Mouse (Mus musculus) activated CD4-positive, CD25-positive, alpha-beta regulatory T cell, adult 4 months (primary cell): ENCODE data around the gene Plekhg1. TPM values are rescaled to one million over a fixed set of nuclear protein-coding genes. Genes with fewer than 3 reads are reported as not detected.

Experiments used
- ATAC-seq: one replicate; pipeline ENCODE4 v1.8.0; 2017
- polyA plus RNA-seq, 2 experiments: library from polyadenylated mRNA; unstranded; fragments of 100-300 nt; shearing (Covaris generic); gene quantifications; one replicate each; pipeline ENCODE4 v1.2.1; 2017

The Plekhg1 gene
- under 1 TPM in 1 of 2 experiments, not detected in 1; 0.28 TPM for polyA plus RNA-seq

DNA sequence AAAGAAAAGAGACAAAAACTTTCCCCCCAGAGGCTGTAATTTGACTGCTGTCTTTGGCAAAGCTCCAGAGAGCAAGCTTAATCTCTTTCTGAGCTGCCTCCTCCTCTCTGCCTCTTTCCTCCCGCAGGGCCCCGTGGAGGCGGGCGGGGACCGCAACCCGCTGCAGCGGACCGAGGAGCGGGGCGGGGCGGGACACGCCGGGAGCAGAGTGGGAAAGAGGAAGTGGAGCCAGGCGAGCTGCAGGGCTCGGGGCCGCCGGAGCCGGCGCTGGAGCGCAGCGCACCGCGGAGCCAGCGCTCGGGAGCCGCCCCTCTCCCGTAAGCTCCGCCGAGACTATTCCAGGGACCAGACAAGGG, at the start of gene Plekhg1:
TSS of gene Plekhg1 (plus strand) at position 217 of the 356 bp plus-strand sequence.
- no peak for ATAC-seq

DNA sequence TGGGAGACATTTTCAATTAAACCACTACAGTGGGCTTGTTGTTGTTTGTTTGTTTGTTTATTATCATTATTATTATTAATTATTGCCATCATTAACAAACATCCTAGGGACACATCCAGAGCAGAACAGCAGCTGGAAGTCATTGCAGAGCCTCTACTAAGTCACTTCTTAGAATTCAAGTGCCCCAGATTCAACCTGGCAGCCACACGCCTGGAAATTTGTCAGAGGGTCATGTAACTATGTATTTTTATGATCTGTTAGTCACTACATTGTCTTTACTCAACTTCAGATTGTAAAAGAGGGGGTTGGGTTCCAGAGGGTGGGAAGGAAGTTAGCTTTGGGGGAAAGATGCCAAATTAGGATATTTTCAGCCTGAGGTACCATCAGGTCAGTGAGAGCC, 47.4 kb upstream of the Plekhg1 start:
- no peak for ATAC-seq

DNA sequence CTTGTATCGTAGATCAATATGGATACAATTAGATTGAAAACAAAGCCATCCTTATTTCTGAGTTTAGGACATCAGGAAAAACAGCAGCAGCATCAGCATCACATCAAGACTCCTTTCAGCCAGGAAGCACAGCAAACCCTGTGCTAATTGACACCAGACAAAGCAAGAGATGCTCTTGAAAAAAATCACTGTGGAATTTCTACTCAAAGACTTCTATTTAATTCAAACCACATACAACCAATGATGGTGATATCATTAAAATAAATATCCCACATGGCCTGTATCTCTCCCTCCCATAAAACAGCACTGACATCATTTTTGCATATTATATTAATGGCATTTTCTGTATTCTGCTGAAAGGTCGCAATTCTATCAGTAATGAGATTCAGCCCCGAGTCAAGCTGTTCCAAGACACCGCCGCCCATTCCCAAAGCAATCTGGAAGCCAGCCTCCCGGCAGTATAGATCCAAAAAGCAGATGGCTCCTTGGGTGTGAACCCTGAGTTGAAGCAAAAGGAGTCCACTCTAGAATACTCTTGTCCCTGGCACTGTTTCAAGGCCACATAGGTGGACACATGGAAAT, 46.4 kb upstream of the Plekhg1 start:
- no peak for ATAC-seq

DNA sequence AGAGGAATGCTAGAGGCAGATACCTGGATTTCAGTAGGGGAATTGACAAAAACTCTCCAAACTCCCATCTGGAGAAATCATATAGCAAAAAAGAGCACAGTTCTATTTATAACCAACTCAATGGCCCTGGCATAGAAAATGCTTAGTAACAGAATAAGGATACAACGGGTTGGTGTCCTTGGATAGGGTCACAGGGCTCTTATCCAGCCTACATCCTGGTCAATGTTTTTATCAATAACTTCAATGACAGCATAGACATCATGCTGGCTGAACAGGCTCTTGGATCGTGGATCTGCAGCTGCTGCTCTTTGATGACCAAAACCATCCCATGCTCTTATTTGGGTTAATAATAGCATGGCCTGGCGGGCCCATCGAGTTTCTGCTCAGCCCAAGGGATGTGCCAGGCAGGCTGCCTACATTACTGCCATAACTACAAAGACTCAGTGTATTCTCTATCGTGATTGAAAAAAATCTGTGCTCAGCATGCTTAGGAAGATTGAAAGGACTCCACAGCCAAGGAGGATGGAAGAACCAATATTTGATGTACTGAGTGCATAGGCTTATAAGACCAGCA, 44.7 kb upstream of the Plekhg1 start:
- ATAC-seq, result no peak

DNA sequence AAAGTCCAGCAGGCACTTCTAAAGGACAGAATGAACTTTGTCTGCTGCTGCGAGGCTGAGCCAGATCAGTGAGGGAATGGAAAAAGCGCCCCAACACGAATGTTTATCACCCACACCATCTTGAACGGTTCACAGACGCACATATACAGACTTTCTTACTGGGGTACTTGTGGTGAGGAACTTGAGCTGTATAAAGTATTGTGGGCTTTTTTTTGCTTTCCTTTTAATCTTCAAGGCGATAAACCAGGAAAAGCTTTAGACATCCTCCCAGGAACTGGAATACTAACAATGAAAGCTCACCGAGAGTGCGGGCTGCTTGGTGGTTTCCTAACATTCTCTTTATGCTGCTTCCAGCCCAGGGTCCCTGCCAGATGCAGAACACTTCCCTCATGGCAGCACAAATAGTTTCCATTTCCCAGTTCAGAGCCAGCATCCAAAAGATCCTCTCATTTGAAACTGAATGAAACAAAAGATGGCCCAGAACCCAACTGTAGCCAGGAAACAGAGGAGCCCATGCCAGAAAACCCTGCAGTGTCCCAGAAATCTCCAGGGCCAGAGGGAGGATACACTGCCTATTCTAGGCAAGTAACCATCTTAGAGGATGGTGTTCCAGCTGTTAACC, 43.3 kb upstream of the Plekhg1 start:
- ATAC-seq, result no peak

DNA sequence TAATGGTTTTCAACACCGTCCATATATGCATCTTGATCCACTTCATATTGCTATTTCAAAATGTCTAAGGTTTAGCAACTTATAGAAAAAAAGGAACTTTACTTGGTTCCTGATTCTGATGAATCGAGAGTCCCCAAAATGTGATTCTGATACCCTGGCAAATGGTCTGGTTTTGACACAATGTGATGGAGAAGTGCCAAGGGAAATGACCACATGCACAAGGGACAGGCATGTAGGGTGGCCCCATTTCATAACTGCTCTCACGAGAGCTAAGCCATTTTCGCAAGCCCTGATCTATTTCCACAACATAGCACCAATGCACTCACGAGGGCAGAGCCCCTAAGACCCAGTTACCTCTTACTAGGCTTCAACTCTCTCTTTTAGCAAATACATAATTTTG, 42.7 kb upstream of the Plekhg1 start:
- ATAC-seq, result no peak

DNA sequence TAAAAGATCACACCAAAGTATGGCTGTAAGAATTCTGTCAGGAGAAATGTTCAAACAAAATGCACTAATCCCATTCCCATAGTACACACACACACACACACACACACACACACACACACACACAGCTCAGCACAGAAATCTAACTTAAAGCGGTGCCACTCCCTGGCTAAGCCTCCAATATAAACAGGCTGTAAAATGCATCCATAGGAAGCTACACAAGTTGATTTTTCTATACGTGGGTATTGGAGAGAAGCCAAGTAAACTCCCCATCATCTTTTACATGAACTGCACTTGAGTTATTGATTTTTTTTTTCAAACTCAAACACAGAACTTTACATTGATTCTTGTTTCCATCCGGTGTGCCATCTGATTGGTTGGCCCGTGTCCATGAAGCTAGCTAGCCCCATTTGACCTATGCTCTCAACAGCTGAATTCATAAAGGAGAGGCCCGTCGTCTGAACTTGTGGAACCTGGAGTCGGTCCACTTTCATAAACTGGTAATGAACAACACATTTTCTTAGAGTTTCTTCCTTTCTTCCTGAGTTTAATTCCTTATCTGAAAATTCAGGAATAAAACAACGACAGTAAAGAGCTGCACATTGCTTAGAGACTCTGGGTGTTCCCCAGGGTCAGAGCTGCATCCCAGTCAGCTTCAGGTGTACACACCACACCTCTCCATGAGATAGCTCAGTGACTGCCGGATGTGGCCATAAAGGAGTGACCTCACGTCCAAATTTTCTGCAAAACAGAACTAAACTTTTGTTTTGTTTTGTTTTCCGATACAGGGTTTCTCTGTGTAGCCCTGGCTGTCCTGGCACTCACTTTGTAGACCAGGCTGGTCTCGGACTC, 39.7 kb upstream of the Plekhg1 start:
- no peak for ATAC-seq

DNA sequence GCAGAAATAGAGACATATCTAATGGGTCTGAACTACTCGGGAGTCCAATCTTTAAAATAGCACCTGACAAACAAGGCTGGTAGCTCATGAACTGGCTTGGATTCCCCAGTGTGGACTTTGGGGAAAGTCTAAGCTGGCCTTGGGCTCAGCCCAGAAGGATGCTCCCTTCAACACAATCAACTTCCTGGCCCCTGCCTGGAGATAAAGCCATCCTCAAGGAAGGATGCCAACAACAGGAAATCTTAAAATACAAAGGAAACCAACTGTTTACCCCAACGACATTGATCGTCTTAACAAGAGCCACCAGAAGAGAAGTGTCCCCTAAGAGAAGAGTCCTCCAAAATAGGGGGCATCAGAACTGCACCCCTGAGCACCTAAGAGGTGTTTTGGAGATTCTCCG, 38.3 kb upstream of the Plekhg1 start:
- ATAC-seq, result no peak

DNA sequence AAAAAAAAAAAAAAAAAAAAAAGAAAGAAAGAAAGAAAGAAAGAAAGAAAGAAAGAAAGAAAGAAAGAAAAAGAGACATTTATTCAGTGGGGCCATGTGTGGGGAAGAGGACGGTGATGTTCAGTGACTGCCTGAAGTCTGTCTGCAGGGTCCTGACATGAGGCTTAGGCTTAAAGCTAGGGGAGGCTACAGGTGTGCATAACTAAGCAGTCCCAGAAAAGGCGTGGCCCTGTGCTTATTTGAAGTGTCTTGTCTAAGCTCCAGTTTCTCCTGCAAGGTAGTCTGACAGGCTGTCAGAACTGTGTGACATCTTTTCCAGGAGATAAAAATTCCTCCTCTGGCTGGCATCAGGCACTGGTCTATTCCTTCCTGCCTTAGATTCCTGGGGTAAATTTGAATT, 37.6 kb upstream of the Plekhg1 start:
- ATAC-seq, result no peak

DNA sequence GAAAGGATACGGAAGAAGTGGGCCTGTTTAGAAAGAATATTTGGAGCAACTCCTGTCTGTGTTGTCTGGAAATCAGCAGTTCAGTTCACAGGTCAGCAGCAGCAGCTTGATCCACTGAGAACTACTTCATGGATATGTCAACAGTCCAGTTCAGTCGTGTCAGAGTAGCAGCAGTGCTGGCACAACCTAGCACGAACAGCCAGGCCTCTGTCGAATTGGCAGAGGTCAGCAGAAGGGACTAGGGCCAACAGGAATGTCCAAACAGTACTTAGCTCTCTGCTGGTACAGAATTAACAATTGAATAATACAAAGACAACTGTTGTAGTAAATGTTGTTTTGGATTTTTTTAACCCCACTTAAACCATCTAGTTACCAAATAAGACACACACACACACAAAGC, 33.9 kb upstream of the Plekhg1 start:
- no peak for ATAC-seq

DNA sequence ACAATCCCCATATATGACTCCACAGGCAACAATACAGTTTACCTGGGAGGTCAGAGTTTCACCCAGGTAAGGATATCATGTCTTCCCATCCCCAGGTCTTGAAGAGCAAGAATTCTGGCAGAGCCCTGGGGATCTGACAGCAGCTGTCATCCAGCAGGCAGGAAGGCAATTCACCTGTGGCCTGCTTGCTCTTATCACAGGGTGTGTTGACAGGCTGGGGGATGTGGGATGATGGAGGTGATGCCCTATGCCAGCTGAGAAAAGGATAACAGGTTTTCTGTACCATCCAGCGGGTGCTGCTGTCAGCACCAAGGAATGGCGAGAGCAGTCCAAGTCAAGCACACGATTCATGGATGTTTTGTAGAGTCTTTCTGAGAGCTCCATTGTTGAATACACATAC, 30.1 kb upstream of the Plekhg1 start:
- ATAC-seq, result no peak

DNA sequence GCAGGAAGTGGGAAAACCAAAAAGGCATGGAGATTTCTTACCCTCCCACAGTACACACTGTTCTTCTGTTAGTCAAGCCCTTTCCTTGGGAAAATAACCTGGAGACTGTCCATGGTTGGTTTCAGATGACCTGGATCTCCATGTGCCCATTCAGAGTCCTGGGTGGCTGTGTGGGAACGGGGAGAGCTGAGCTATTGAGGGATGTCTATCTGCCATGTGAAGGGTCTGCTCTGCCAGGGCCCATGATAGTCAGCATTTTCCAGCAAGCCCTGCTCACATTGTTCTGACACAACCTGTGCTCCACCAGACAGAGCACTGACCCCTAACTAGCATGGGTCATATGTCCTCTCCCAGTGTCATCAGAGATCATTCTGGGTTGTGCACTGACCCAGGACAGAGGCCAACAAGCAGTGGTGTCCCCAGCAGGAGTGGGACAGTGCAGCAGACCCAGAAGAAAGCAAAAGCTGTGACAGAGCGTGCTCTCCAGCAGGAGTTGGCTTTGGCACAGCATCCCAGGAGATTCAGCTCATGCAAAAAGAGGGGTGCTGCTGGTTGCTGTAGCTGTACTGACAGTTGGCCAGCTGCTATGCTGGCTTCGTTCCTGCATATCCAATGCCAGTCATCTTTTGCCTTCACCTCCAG, 24.7 kb upstream of the Plekhg1 start:
- no peak for ATAC-seq

DNA sequence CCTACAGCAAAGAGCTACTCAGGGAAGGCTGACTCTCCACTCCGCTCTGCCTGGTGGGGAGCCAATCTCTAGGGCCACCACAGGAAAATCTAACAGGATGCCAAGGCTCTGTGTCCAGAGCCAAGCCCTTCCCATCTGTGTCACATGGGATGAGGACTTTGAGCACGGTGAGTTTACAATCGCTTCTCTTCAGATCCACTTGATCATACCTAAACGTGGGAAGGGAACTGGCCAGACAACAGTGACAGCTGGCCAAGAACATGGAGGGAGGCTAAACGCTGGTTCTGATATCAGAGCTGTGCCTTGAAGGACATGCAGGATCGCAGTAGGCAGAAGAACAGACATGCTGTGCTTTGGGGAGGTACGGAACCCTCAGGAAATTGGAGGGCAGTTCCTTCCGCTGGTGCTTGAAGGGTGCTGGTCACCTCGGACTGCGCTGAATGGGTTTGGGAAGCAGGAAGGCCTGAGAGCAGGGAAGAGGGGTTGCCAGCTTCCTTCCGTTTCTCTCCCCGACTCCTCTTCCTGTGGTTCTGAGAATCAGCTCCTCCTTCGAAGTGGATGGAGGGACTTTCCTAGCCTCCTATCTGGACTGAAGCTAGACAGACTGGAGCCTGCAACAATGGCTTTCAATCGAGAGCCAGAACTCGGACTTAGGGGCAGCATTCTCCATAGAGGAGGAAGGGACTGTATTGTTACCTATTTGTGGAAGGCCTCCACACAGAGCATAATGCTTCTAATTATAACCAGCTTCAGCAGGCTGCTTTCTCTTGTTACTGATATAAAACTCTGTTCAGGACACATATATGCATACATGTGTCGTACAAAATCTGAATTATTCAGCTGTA, 21.9 kb upstream of the Plekhg1 start:
- ATAC-seq, result no peak

DNA sequence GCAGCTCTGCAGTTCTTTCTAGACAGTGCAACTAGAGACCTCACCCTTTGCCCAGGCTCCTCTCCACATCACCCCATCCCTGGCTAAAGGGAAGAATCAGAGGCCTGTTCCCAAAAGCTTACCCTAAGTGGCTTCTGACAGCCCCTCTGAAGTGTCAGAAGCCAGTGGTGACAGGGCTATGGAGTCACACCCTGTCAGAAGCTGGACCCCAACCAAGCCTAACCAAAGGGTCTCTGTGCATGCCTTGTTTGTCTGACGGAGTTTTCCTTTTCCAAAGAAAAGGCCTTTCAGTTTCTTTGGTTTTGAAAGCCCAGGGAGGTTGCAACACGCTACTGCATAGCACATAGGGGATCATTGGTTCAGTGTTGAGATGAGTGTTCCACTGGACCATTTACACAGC, 19.9 kb upstream of the Plekhg1 start:
- no peak for ATAC-seq

DNA sequence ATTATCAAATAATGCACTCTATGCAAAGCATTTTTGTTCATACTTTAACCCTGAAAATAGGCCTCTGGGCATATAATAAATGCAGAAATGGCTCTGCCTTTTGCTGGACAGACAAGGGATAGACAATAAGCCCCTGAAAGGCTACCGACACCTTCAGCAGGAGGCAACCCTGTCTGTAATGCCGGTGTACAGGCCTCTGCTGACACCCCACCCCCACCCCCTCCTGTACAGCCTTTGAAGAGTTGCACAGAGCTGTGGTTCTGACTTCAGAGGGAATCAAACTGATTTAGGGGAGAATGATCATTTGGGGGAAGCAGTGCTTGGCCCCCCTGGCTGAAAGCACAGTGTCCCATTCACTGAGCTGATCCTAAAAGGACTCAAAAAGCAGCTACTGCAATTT, 17.8 kb upstream of the Plekhg1 start:
- ATAC-seq, result no peak

DNA sequence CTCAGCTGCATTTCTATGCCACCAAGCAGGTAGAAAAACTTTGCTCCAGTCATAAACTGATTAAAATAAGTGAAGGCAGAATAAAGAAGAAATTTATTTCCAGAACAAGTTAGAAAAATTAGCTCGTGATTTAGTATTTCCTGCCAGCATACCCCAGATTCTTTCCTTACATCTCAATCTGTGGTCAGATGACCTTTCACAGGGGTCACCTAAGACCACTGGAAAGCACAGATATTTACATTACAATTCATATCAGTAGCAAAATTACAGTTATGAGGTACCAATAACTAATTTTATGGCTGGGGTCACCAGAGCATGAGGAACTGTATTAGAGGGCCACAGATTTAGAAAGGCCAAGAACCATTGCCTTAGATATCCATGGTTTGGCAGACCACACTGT, 15.5 kb upstream of the Plekhg1 start:
- ATAC-seq, result no peak

DNA sequence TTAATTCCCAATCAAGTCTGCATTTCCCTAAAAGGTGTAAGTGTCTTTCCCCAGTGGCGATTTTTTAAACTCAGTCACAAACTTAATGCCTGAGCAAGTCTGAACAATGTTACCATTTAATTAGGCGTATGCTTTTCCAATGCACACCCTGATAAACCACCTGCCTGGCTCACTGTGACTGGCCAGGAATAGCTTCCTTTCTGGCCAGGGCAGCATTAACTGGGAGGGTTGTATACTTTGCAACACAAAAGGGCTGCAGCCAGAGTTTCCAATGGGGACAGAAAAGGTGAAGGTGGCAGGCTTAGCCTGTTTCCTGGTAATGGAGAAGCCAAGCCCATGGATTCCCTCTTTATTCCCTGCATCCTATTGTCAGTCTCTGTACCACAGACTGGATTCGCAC, 10.5 kb upstream of the Plekhg1 start:
- ATAC-seq, result no peak

DNA sequence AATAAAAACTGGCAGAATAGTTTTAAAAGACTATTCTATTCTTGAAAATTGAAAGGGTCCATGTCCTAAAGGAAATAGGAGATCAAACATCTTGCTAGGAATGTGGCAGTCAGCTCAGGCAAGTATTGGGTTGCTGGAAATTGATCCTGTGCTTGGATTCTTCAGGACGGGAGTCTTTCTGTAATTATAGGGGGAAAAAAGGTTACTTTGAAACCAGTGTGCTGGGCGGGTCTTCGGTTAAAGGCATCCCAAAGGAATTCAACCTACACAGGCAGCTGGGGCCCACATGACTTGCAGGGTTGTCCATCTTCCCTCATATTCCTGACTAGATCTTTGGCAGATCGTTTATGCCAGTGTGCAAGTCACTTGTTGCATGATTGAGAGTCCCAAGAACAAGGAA, 9.8 kb upstream of the Plekhg1 start:
- no peak for ATAC-seq

DNA sequence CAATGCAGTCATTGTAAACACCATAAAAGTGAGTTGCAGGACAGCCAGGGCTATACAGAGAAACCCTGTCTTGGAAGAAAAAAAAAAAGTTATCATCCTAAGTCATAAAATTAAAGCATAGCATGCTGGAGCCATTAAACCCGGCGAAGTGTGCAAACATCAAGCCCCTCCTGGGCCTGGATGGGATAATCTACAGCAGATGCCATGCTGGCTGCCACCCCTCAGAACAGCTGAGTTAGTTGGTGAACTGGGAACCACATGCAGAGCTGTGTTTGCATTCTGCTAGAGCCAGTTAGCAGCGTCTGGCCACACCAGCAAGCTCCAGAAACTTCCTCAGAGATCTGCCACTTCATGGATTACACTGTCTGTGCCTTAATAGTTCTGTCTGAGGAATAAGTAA, 3.1 kb upstream of the Plekhg1 start:
- ATAC-seq, result no peak

DNA sequence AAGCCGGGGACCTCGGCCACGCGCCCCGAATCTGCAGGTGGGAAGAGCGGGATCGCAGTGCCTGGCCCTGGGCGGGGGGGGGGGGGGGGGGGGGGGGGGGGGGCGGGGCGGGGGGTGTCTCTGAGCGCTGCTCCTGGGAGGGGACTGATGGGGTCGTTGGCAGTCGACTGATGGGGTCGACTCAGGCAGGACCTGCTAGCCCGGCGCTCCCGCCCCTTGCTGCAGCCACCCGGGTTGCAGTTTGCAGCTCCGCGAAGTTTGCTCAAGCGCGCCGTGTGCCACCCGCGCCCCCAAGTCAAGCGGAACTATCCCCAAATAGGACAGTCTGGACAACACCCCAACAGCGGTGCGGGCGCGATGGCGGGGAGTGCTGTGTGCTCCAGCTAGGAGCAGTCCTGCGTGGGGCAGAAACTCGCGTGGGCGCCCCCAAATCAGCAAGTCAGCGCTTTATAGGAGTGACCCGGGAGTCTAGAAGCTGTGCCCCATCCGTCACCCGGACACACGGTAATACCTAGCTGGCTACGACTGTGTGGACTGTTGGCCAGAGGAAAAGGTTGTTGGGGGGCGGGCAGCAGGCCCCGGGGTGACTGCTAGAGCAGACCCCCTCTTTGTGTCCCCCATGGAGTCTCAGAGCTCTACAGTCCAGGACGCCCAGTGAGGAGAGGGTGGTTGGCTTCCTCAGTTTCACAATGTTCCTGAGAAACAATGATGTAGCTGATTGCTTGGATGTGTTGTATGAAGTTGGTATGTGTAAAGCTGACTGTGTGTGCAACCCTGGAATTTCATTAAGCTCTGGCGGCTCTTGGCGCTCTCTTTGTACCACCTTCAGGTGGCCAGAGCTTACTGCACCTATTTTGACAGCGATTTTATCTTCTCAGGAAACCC, 582 bp downstream of the Plekhg1 start:
- no peak for ATAC-seq

DNA sequence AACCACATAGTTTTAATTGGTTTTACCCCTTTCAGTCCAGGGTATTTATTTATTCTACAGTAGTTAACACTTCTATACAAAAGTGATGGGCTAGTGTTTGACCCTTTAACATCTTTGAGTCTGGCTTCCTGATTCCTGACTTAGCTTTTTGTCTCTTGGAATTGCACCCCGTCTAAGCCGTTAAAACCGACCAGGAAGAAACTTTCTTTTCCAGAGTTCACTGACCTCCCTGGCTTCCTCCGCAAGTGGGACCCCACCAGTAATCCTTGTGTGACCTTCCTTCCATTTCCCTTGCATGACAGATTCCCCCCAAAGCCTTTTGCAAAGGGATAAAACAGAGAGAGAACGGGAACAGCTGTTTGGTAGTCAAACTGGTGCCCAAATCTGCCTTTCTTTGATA, 1.6 kb downstream of the Plekhg1 start:
- ATAC-seq, result no peak
